Mouse (Mus musculus): ENCODE data around the gene Macrod1. TPM values are rescaled to one million over a fixed set of nuclear protein-coding genes. Genes with fewer than 3 reads are reported as not detected.
A peak's percentile ranks its signal among the peaks of the same experiment; 100 is the strongest.

Gene Macrod1
- total and polyA plus RNA-seq, 3 experiments, result 56.4 to 134 (median 65.1) TPM

GRCm38 (mm10) chr19:7113574-7113973 lies 57.0 kb downstream of the Macrod1 start:
- DNase-seq, result no peak

DNA sequence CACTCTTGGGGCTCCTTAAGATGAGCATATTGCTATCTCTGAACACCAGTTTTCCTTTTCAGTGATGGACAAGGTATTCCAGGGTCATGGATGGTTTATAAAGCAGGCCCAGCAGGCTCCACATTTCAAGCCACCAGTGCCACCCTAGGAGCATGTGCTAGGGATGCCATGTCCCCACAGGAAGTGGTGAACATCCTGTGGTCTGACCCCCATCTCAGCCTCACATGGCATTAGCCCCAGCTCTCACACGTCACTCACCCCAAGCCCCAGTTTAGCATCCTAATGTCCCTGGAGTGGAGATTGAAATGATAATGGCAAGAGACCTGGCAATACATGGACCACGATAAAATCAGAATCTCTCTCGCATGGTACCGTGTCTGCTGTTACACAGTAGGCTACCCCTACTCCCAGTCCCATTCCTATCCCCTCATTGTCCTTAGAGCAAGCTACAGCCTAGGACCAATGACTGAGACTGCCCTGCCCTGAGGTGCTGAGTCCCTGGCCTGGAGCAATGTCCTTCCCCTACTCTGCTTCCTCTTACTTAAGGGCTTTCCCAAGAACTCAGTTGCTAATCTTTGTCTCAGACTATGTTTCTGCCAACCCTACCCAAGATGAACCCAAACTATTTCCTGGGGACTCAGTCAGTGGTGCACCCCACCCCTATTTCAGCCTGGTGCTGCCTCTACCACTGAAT lies 59.6 kb downstream of the Macrod1 start:
- no peak for DNase-seq

- no peak for DNase-seq
Observed at GRCm38 (mm10) chr19:7117141-7117540, 60.5 kb downstream of the Macrod1 start.

- DNase-seq, result no peak
Observed at GRCm38 (mm10) chr19:7117653-7118307, 61.2 kb downstream of the Macrod1 start.

GRCm38 (mm10) chr19:7121252-7121651 lies 64.6 kb downstream of the Macrod1 start:
- peak; percentile 86 for DNase-seq

DNA sequence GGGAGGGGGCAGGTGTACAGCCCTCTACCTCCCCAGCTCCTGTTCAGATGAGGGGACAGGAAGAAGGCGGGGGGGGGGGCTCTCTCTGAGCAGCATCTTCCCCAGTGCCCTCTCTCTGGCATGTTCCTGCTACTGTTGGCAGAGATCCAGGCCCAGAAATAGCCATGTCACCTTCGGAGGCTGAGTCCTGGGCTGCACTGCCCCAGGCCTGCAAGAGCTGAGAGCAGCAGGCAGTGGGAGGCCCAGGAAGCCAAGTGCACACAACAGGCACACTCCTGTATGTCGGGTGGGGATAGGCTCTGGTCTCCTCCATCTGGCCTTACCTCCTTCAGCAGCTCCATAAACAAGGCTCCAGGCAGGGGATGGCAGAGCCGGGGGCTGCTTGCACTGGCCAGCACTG lies 65.7 kb downstream of the Macrod1 start:
- peak; percentile 29 for DNase-seq

GRCm38 (mm10) chr19:7122698-7123306 lies 66.2 kb downstream of the Macrod1 start:
- no peak for DNase-seq

GRCm38 (mm10) chr19:7125526-7126156 lies 69.0 kb downstream of the Macrod1 start:
- DNase-seq, result no peak

- DNase-seq, result no peak
Observed at GRCm38 (mm10) chr19:7126209-7126608, 69.6 kb downstream of the Macrod1 start.

- DNase-seq, result no peak
Observed at GRCm38 (mm10) chr19:7126933-7127332, 70.3 kb downstream of the Macrod1 start.

GRCm38 (mm10) chr19:7128551-7129475 lies 72.2 kb downstream of the Macrod1 start:
- DNase-seq, result no peak

DNA sequence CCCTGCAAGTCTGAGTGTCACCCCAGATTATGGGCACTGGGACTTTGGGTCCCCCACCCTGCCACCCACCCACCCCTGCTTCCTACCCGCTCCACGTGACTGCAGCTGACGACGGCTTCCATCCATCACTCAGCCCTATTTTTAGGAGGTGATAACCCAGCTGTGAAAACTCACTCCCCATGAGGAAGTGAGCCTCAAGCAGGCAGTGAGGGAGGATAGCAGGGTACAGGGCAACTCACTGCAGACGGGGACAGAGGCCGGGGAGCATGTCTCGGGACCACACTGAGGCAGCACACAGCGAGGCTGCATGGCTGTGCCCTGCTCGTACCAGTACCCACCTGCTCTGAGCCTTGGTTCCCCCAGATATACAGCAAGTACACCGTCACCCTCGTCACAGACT lies 73.7 kb downstream of the Macrod1 start:
- no peak for DNase-seq

- no peak for DNase-seq
Observed at GRCm38 (mm10) chr19:7133436-7133835, 76.8 kb downstream of the Macrod1 start.

DNA sequence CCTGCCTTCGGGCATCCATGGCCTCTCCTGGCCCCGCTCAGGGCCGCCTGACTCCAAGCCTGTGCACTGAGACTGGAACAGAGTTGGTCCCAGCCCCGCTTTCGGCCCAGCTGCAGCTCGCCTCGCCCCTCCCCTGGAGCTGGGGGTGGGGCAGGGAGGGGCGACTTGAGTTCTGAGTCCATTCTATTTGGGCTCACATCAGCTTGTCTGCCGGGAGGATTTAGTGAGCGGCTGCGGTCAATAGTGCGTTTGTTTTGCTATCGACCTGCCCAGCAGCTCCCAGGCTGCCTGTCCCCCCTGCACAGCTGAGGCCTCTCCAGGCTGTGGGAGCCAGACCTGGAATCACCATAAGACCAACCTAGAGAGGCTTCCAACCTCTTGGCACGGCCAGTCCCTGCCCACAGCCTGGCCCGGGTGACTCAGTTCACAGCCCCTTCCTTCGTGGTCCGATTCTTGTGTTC lies 78.1 kb downstream of the Macrod1 start:
- DNase-seq, result peak; percentile 24

DNA sequence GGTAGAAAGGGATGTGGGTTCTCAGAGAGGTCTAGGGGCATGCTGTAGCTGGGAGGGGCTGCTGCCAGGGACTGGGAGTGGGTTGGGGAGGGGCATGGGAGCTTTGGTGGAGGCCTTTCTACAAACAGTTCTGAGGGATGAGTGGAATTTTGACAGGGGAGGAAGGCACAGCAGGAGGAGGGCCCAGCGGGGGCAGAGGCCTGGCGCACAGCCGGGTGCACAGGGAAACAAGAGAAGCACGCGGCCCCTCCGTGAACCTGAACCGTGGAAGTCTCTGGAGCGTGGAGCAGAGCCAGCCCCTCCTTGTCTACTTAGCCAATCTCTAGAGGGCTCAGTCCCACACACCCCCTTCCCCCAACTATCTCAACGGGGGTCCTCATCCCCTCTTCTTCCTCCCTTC lies 78.9 kb downstream of the Macrod1 start:
- no peak for DNase-seq

GRCm38 (mm10) chr19:7136016-7136415 lies 79.4 kb downstream of the Macrod1 start:
- DNase-seq, result no peak

GRCm38 (mm10) chr19:7136714-7137498 lies 80.3 kb downstream of the Macrod1 start:
- DNase-seq, result no peak

DNA sequence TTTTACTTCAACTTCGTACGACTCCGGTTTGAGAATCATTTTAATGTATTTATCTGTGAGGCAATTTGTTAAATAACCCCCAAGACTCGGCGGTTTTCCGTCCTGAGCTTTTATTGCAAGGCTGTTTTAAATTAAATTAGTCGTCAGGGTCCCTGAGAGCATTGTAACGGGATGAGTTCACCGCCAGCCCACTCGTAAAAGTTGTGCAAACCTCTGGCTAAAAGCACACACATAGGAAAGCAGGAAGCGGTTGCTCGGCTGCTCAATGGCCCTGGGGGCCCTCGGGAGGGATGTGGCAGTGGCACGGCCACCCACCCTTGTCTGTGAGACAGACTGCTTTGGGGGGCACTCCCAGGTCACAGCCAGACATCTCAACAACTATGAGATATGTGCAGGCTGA lies 81.7 kb downstream of the Macrod1 start:
- no peak for DNase-seq

DNA sequence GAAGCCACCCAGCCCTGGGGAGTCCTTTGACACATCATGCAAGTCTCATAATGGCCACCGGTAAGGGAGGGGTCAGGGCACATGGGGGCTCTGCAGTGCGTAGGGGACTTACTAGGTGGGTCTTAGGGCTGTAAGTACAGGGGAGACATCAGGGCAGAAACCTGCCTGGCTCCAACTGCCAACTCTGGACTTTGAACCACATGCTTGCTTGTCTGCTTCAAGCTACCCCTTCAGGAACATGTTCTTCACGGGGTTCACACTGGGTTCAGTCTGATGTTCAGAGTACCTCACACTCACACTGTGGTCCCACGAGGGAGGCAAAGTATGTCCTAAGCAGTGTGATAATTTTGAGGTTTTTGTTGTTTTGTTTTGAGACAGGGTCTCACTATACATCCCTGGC lies 82.7 kb downstream of the Macrod1 start:
- no peak for DNase-seq

DNA sequence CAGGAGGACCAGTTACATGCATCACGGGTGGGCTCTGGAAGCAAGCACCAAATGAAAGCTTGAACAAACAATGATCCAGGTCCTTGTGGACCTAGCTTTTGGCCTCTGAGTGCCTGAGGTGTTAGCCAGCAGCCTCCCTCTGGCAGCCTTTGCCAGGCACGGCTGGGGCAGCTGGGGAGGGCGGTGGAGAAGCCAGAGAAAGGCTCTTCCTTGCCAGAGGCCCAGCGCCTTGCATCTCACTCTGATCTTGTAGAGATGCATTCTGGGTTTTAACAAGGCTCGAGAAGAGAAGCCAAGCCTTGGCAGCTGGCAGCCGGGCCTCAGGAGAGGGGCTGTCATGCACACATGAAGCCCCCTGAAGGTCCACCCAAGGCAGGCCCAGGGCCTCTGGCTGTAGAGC lies 83.8 kb downstream of the Macrod1 start:
- DNase-seq, result no peak
